In the genomic region with DNA sequence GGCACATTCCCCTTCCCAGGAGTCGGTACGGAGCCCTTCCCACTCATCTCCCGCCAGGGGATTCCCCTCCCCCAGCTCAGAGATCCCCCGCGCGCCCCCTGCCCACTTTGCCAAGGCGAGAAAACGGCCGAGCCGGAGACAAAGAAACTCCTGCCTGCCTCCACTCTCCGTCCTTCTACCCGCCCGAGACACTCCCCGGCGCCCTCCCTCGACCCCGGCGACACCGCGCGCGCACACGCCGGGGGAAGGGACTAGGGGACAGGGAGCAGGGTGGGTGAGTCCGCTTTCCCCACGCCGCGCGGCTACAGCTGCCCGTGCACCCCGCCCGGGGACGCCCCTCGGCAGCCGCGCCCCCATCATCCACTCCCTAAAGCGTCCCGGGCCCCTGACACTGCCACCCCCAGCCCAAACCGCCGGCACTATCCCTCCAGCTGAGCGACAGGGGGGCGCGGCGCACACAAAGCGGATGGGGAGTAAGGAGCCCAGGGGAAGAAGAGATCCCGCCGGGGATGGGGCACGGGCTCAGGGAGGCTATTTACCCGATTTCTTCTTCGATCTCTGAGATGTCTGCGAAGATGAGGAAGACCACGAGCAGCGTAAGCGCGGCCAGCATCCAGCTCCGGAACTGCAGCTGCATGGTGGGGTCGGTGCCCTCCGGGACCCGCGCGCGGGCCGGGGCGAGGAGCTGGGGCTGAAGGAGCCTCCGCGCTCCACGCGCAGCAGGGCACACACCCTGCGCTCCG, we compare ENCODE assay signal across 8 mouse cellular contexts. TPM values are rescaled to one million over a fixed set of nuclear protein-coding genes. Genes with fewer than 3 reads are reported as not detected.
DNase-seq lines count a peak whose midpoint lies in the region; ATAC-seq and TF ChIP-seq lines count a peak whose summit lies in the region.

No protein-coding gene starts in this region.

- no peaks in the 10 kb centered on the region for H3K36me3 ChIP-seq in E14TG2a.4 (ENCODE audit: insufficient read depth, low read length)
- H3K36me3 ChIP-seq in embryonic facial prominence, embryonic 12.5 days, result no peaks in the 10 kb centered on the region
- H3K36me3 ChIP-seq in hindbrain, embryonic 15.5 days, result no peaks in the 10 kb centered on the region

- peak overlapping the region; percentile 79 for H3K27ac ChIP-seq in embryonic facial prominence, embryonic 12.5 days
- peak overlapping the region; percentile 97 for H3K27ac ChIP-seq in hindbrain, embryonic 15.5 days (replicated peaks)

- H3K4me2 ChIP-seq in embryonic facial prominence, embryonic 12.5 days (replicated peaks), result peak overlapping the region; percentile 83
- H3K4me2 ChIP-seq in hindbrain, embryonic 15.5 days, result peak overlapping the region; percentile 74

- no peak for TF ChIP-seq CTCF in E14TG2a.4 (conservative IDR thresholded peaks at IDR 0.05; ENCODE audit: low read length)

- peak overlapping the region; percentile 85 for H3K4me3 ChIP-seq in E14TG2a.4 (replicated peaks; ENCODE audit: low read length)
- H3K4me3 ChIP-seq in embryonic facial prominence, embryonic 12.5 days, result peak overlapping the region; percentile 82
- peak overlapping the region; percentile 99 for H3K4me3 ChIP-seq in hindbrain, embryonic 15.5 days

- peak; percentile 7 for DNase-seq in gastrocnemius, postnatal 25 days
- no peak for DNase-seq in gastrocnemius, adult 18-20 months (ENCODE audit: low spot score)
- DNase-seq in mesoderm, embryonic 11.5 days (ENCODE audit: low read depth, low spot score), result peak; percentile 38
- no peak for DNase-seq in thymus, adult 18-20 months

- peak; percentile 48 for ATAC-seq in embryonic facial prominence, embryonic 12.5 days (ENCODE audit: insufficient number of reproducible peaks, insufficient read depth, low FRiP score, low TSS enrichment)
- peak; percentile 59 for ATAC-seq in hindbrain, embryonic 15.5 days (ENCODE audit: low FRiP score, low read depth)
- no peak for ATAC-seq in megakaryocyte progenitor cell, adult 5-6 weeks (replicated peaks; ENCODE audit: poor library complexity)

- H3K27me3 ChIP-seq in E14TG2a.4 (ENCODE audit: insufficient read depth, low read length), result peaks cover 89% of the 10 kb centered on the region
- H3K27me3 ChIP-seq in embryonic facial prominence, embryonic 12.5 days, result peaks cover 16% of the 10 kb centered on the region
- H3K27me3 ChIP-seq in hindbrain, embryonic 15.5 days, result no peaks in the 10 kb centered on the region

- WGBS in embryonic facial prominence, embryonic 12.5 days, result under 1% methylated on average over 66 of the region's 70 CpGs
- under 1% methylated on average over 64 of the region's 70 CpGs for whole genome bisulfite sequencing in hindbrain, embryonic 15.5 days

- peak overlapping the region; percentile 85 for H3K9ac ChIP-seq in embryonic facial prominence, embryonic 12.5 days
- H3K9ac ChIP-seq in hindbrain, embryonic 15.5 days, result peak overlapping the region; percentile 100

- H3K4me1 ChIP-seq in E14TG2a.4 (replicated peaks; ENCODE audit: low read depth, low read length), result peaks cover 18% of the 10 kb centered on the region
- H3K4me1 ChIP-seq in embryonic facial prominence, embryonic 12.5 days, result peaks cover 25% of the 10 kb centered on the region
- H3K4me1 ChIP-seq in hindbrain, embryonic 15.5 days (replicated peaks), result peaks cover 48% of the 10 kb centered on the region

- no peaks in the 10 kb centered on the region for H3K9me3 ChIP-seq in E14TG2a.4 (ENCODE audit: low read length)
- H3K9me3 ChIP-seq in embryonic facial prominence, embryonic 12.5 days, result no peaks in the 10 kb centered on the region
- no peaks in the 10 kb centered on the region for H3K9me3 ChIP-seq in hindbrain, embryonic 15.5 days

RNA-seq across cellular contexts. Expression of a gene that starts 0.5 kb away (rescaled TPM):
- under 1 TPM; 0.36 to 0.51 TPM for total RNA-seq in gastrocnemius, postnatal 25 days (2021)
- under 1 TPM; 0.09 to 0.24 TPM for total RNA-seq in gastrocnemius, adult 18-20 months (2021)
- 15.6 and 18.5 TPM in 2 replicates for polyA plus RNA-seq in embryonic facial prominence, embryonic 12.5 days (2016; fragmentation: Nextera tagmentation; extraction: Ambion mirVana)
- 75.5 and 102 TPM in 2 replicates for polyA plus RNA-seq in hindbrain, embryonic 15.5 days (2015; fragmentation: Nextera tagmentation; extraction: Ambion mirVana)
- total RNA-seq in megakaryocyte progenitor cell, adult 5-6 weeks (2015), result not detected in 2 replicates
- 0.17 TPM in 1 of 2 replicates, not detected in the other for total RNA-seq in megakaryocyte progenitor cell, adult 5-6 weeks (2017)

Comparison
In these comparisons a context has a peak if more than half of its experiments do, and no peak if none do; other contexts are left out.
1. DNase-seq: peak in gastrocnemius, postnatal 25 days (single experiment) and mesoderm, embryonic 11.5 days (single experiment); none in gastrocnemius, adult 18-20 months (single experiment) and thymus, adult 18-20 months (0 of 2).
2. Peak in every context shown above with its lines, with median percentiles within 50 percentile points of each other: H3K4me3 ChIP-seq.